Mouse (Mus musculus): ENCODE measurements around the gene Ms4a15. TPM values are rescaled to one million over a fixed set of nuclear protein-coding genes. Genes with fewer than 3 reads are reported as not detected.

The Ms4a15 gene
- total RNA-seq, 2 experiments from 2014 or later: not detected

DNA sequence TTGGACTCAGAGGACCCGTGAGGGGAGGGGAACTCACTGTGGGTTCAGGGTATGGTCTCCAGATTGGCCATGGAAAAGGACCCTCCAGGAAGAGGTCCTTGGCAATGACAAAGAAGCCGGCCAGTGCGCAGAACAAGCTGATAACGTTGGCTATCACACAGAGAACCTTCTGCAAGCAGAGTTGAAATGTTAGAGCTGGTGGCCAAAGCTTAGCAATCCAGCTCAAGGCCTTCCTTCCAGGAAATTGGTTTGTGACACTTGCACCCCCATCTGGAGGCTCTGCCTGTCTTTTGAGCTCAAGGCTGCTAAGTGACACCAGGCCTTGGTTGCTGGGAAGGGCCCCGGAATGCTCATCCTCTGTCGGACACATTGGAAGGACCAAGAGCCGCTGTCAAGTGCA, 27.3 kb downstream of the Ms4a15 start:
- DNase-seq (ENCODE audit: low spot score in 2 of 2): no peak

DNA sequence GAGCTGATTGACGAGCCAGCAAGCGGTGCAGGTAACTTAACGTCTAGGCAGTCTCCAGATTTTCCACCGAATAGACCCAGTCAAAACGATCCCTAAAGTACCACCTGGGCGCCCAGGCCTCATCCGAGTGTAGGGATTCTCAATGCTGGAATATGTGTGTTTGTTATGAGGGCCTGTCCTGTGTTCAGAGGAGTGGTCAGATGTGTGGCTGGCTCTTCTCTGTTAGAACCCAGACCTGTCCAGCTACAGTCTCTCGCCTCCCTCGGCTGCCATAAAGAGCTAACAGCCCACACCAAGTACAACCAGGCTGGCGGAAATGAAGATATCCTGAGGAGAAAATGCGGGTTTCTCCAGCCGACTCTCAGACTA, 33.1 kb downstream of the Ms4a15 start:
- DNase-seq (ENCODE audit: low spot score in 2 of 2): no peak

DNA sequence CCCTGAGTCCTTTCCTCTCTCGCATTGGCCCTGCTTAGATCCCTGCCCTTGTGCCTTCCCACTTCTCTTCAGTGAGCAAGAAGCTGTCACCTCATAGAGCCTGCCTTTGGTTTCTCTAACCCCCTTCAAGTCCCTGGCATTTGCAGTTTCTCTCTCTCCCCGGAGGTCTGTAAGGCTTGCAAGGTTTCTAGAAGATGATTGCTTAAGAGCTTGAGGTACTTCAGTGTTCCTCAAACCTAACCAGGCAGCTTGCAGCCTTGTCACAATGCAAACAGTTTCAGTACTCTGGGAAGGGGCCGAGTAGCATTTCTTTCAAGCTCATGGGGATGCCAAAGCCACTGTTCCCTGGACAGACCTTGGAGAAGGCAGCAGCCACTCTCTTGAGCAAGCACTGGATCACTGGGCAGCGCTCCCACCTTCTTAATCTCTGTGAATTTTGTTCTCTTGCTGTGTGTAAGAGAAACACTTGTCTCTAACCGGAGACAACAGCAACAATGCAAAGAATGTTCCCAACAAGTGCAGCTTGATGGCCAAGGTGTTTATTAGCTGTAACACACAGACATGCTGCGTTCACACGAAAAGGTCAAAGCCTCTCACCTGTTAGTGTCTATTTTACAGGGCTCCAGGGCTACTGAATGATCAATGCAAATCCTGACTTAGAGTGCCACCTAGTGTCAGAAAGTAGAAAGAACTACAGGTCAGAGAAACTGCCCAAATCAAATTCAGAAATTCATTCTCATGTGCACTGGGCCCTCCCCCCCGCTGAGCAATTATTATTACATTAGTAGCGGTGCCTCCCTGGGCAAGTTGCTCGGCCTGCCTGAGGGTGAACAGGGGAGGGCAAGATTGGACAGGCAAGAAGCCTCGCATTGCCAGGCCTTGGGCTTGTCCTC, 33.7 kb downstream of the Ms4a15 start:
- DNase-seq (ENCODE audit: low spot score in 2 of 2): peak in 1 of 2 experiments; percentile 40

- peak in 1 of 2 experiments; percentile 65 for DNase-seq (ENCODE audit: low spot score in 2 of 2)
Measured at GRCm38 (mm10) chr19:10952021-10952939, 40.8 kb downstream of the Ms4a15 start.

GRCm38 (mm10) chr19:10949558-10949957, 43.5 kb downstream of the Ms4a15 start:
- no peak for DNase-seq (ENCODE audit: low spot score in 2 of 2)

- DNase-seq (ENCODE audit: low spot score in 2 of 2): peak; percentile 90 to 97
Measured at GRCm38 (mm10) chr19:10949112-10949511, 43.9 kb downstream of the Ms4a15 start, which contains the start of gene Ccdc86. Gene Ccdc86 (minus strand): TSS chr19:10949266.

DNA sequence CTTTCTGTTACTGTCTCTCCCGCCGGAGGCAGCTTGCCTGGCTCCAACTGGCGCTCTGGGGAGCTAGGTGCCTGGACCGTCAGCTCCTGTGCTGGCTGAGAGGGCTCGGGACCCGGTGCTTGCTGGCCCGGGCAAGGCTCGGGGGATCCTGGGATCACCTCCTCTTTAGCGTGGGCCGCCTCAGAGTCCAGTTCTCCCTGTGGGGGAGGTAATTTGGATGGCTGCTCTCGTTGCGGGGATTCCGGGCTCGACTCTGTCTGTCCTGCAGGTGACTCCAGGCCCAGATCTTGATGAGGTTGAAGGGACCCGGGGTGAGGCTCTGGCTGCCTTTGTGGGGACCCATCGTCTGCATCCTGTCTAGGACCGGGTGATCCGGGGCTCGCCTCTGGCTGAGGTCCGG, 44.6 kb downstream of the Ms4a15 start:
- DNase-seq (ENCODE audit: low spot score in 2 of 2): peak in 1 of 2 experiments; percentile 25

DNA sequence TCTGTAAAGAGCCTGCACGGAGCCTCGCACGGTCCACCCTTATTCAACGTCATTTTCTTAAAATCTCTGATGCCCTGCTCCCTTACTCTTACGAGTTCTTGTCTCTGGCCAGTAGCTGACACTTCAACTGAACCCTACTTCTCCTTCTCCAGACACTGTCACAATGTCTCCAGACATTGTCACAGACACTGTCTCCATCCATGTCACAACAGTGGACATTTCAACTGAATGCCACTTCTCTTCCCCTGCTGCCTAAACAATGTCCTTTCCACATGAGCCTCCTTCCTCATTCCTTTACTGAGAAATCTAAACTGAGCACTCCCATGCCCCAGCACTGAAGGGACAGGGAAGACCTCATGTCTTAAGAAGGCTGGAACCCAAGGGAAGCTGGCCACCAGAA, 45.8 kb downstream of the Ms4a15 start:
- no peak for DNase-seq (ENCODE audit: low spot score in 2 of 2)

DNA sequence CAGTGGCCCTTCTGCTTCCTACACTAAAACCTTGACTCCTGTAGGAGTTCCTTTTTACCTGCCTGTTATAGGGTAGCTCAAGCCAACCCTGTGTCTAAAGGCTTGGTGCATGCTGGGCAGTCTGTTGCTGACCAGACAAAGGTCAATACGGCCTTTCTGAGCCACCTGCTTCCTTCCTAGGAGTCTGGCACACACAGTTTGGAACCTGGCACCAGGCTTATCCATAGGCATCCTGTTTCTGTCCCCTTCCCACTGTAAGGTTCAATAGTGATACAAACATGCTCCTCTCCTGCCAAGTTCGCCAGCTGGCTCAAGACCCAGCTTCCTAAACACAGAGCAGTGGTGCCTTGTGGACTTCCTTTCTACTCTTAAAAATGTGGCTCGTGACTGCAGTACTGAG, 46.5 kb downstream of the Ms4a15 start:
- no peak for DNase-seq (ENCODE audit: low spot score in 2 of 2)

DNA sequence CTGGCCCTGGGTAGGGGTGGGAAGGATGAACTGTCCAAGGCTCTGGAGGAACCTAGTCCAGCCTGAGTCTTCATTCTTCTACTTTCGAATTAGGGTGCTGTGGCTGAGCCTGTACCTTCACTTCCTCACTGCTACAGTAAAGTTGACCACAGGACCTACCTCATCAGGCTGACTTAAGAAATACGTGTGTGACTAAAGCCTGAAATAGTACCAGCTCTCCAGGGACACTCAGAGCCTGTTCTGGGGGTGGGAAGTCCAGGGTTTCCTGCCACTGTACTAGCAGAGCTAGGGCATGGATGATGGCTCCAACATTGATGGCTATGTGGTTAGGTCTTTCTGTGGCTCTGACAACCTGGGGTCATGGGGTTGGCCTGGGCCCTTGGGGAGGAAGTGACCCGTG, 49.1 kb downstream of the Ms4a15 start:
- no peak for DNase-seq (ENCODE audit: low spot score in 2 of 2)

- no peak for DNase-seq (ENCODE audit: low spot score in 2 of 2)
Measured at GRCm38 (mm10) chr19:10940801-10941457, 52.1 kb downstream of the Ms4a15 start.

- DNase-seq (ENCODE audit: low spot score in 2 of 2): peak in 1 of 2 experiments; percentile 54
Measured at GRCm38 (mm10) chr19:10940097-10940800, 52.8 kb downstream of the Ms4a15 start.

- DNase-seq (ENCODE audit: low spot score in 2 of 2): no peak
Measured at GRCm38 (mm10) chr19:10938771-10939170, 54.3 kb downstream of the Ms4a15 start.

- DNase-seq (ENCODE audit: low spot score in 2 of 2): no peak
Measured at GRCm38 (mm10) chr19:10937110-10937563, 55.9 kb downstream of the Ms4a15 start, which contains the start of gene Ptgdr2. Gene Ptgdr2 (plus strand): TSS chr19:10937160.

- no peak for DNase-seq (ENCODE audit: low spot score in 2 of 2)
Measured at GRCm38 (mm10) chr19:10936077-10936476, 57.0 kb downstream of the Ms4a15 start.

- DNase-seq (ENCODE audit: low spot score in 2 of 2): no peak
Measured at GRCm38 (mm10) chr19:10935029-10935428, 58.0 kb downstream of the Ms4a15 start.

DNA sequence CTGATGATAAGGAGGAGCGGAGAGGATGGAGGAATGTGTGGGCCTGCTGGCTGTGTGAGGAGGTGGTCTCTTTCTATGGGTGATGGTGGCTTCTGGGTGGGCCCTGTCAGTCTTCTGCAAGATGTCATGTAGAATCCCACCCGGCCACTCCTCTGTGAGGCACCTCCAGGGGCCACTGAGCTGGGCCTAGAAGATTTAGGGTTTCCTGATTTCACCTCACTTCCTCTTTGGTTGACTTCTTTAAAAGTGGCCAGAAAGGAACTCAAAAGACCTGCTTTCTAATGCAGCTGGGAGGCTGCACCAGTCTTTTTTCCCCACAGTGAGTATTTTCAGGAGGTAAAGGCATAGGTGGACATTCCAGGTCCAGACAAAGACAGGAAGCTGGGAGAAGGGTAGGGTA, 62.4 kb downstream of the Ms4a15 start:
- DNase-seq (ENCODE audit: low spot score in 2 of 2): no peak
